Mouse (Mus musculus) bone marrow macrophage, adult 2 months (primary cell): ENCODE measurements around the gene Olfr1013.

Experiments
- CTCF ChIP-seq: IDR thresholded peaks from 2 replicates; pipeline ENCODE4 v1.5.1; 2012; ENCODE audit warnings: low read depth, mild to moderate bottlenecking, low read length, moderate library complexity
- POLR2A ChIP-seq: IDR thresholded peaks from 2 replicates; pipeline ENCODE4 v1.6.1; 2012; ENCODE audit warnings: mild to moderate bottlenecking, low read depth, low read length, borderline replicate concordance

- TF ChIP-seq CTCF: no peak
- TF ChIP-seq POLR2A: no peak
Observed at GRCm38 (mm10) chr2:85792331-85792730, 25.4 kb downstream of the Olfr1013 start.
